Mouse (Mus musculus) brain, embryonic 14.5 days (tissue): ENCODE results near the gene Bcl9.
A peak's percentile ranks its signal among the peaks of the same experiment; 100 is the strongest.

ENCODE experiments used
- CTCF ChIP-seq: fragments of 200-500 bp; IDR thresholded peaks from 2 replicates; pipeline ENCODE4 v1.5.1; 2012; ENCODE audit warnings: inconsistent platforms, mild to moderate bottlenecking, moderate library complexity, borderline replicate concordance; ENCODE audit not compliant: insufficient read depth, insufficient read length; ENCODE audit errors: extremely low read depth
- POLR2A ChIP-seq: fragments of 200-500 bp; IDR thresholded peaks from 2 replicates; pipeline ENCODE4 v1.6.1; 2012; ENCODE audit warnings: mild to moderate bottlenecking, inconsistent platforms, borderline replicate concordance; ENCODE audit not compliant: poor library complexity, insufficient read depth, insufficient read length, severe bottlenecking; ENCODE audit errors: extremely low read depth

- TF ChIP-seq CTCF = peak; percentile 57; the same call in 1 of the 2 replicates
- no peak for TF ChIP-seq POLR2A
Observed at GRCm38 (mm10) chr3:97183810-97184209, 113.9 kb downstream of the Bcl9 start.
